Mouse (Mus musculus): Measurements from ENCODE around the gene Vmn1r192. TPM values are rescaled to one million over a fixed set of nuclear protein-coding genes. Genes with fewer than 3 reads are reported as not detected.
"Not testable (repeated sequence)": the region's sequence is repeated elsewhere in the genome, so short reads cannot be mapped to it uniquely, and the experiment has no call there.

Vmn1r192 gene
- not detected in 2 replicates for total RNA-seq (2012; rRNA removed)
- total RNA-seq (2014; rRNA removed), result not detected in 2 replicates
- not detected in 2 replicates for polyA plus RNA-seq (2012; ENCODE audit: insufficient read length, low read depth)

- Histone ChIP-seq H3K4me3 (replicated peaks in 1 of 3; ENCODE audit: low read depth in 2 of 3, low read length in 2 of 3, poor library complexity in 1 of 3) (no peak within 1 kb of the TSS), H3K79me2 (replicated peaks; ENCODE audit: control insufficient read depth, extremely low read depth, insufficient read depth, poor library complexity, severe bottlenecking) (no peaks in the 10 kb centered on the region), H3K36me3 (replicated peaks in 1 of 2; ENCODE audit: control insufficient read depth in 1 of 2, insufficient read depth in 1 of 2, low read length in 1 of 2) (no peaks in the 10 kb centered on the region), H3K27ac (ENCODE audit: insufficient read depth, low read depth) (no peak within 1 kb of the TSS), H3K4me2 (ENCODE audit: insufficient read depth, low read depth, poor library complexity, severe bottlenecking) (no peak within 1 kb of the TSS), H3K4me1 (ENCODE audit: control insufficient read depth in 1 of 2, insufficient read depth in 2 of 2) (no peaks in the 10 kb centered on the region), H3K9me3 (replicated peaks; ENCODE audit: low read length) (no peaks in the 10 kb centered on the region), H3K9ac (ENCODE audit: insufficient read depth, low read depth) (no peak within 1 kb of the TSS), H3K27me3 (replicated peaks) (no peaks in the 10 kb centered on the region)
- dilution Hi-C loops (cut with MboI; ENCODE audit: extremely low pct_ligation_motif_present, extremely low pct_unique_long_range_greater_than_20kb, low sequenced_read_pairs) (no loop called here), in situ Hi-C loops (cut with MboI; ENCODE audit: low pct_ligation_motif_present, low pct_unique_long_range_greater_than_20kb, low sequenced_read_pairs) (no loop called here)
- TF ChIP-seq ETS1 (conservative IDR thresholded peaks at IDR 0.05; ENCODE audit: low read depth, low read length) (no peak), UBTF (IDR thresholded peaks at IDR 0.05; ENCODE audit: low read depth, low read length) (no peak), EP300 (IDR thresholded peaks at IDR 0.05; ENCODE audit: low read length) (no peak), ZNF384 (IDR thresholded peaks at IDR 0.05; ENCODE audit: low read depth, low read length) (no peak), ELF1 (IDR thresholded peaks at IDR 0.05; ENCODE audit: low read depth, low read length) (no peak), MAFK (IDR thresholded peaks at IDR 0.05; ENCODE audit: insufficient replicate concordance, low read length) (no peak), TBP (conservative IDR thresholded peaks at IDR 0.05; ENCODE audit: low read depth, low read length) (no peak), GABPA (IDR thresholded peaks at IDR 0.05; ENCODE audit: insufficient replicate concordance, low read depth, low read length) (no peak), MAX (IDR thresholded peaks at IDR 0.05; ENCODE audit: low read length) (no peak), SIN3A (IDR thresholded peaks at IDR 0.05; ENCODE audit: low read length) (no peak), RAD21 (IDR thresholded peaks at IDR 0.05; ENCODE audit: low read depth, low read length) (no peak), CTCF (conservative IDR thresholded peaks at IDR 0.05 in 1 of 2, IDR thresholded peaks at IDR 0.05 in 1 of 2; ENCODE audit: low read depth in 2 of 2, low read length in 2 of 2) (no peak), JUN (IDR thresholded peaks at IDR 0.05; ENCODE audit: insufficient read depth, low read depth, low read length) (no peak), NELFE (IDR thresholded peaks at IDR 0.05; ENCODE audit: low read depth, low read length) (no peak), BHLHE40 (IDR thresholded peaks at IDR 0.05; ENCODE audit: low read depth, low read length) (no peak), ZMIZ1 (IDR thresholded peaks at IDR 0.05; ENCODE audit: low read depth, low read length) (no peak)
- no peak for DNase-seq (ENCODE audit: extremely low read depth)
Measured at GRCm38 (mm10) chr13:22191041-22191440, at the start of gene Vmn1r192. Vmn1r192 (minus strand) TSS chr13:22191141.

- H3K79me2 ChIP-seq (replicated peaks; ENCODE audit: control insufficient read depth, extremely low read depth, insufficient read depth, poor library complexity, severe bottlenecking); H3K27ac ChIP-seq (ENCODE audit: insufficient read depth, low read depth); in situ Hi-C loops (cut with MboI; ENCODE audit: low pct_ligation_motif_present, low pct_unique_long_range_greater_than_20kb, low sequenced_read_pairs); H3K4me1 ChIP-seq (ENCODE audit: control insufficient read depth in 1 of 2, insufficient read depth in 2 of 2); H3K36me3 ChIP-seq (replicated peaks in 1 of 2; ENCODE audit: control insufficient read depth in 1 of 2, insufficient read depth in 1 of 2, low read length in 1 of 2); H3K9ac ChIP-seq (ENCODE audit: insufficient read depth, low read depth); DNase-seq (ENCODE audit: extremely low read depth); H3K4me2 ChIP-seq (ENCODE audit: insufficient read depth, low read depth, poor library complexity, severe bottlenecking); H3K27me3 ChIP-seq (replicated peaks); dilution Hi-C loops (cut with MboI; ENCODE audit: extremely low pct_ligation_motif_present, extremely low pct_unique_long_range_greater_than_20kb, low sequenced_read_pairs); H3K9me3 ChIP-seq (replicated peaks; ENCODE audit: low read length); H3K4me3 ChIP-seq (replicated peaks in 1 of 3; ENCODE audit: low read depth in 2 of 3, low read length in 2 of 3, poor library complexity in 1 of 3): not testable (repeated sequence)
Measured at GRCm38 (mm10) chr13:22223060-22223459, 32.1 kb upstream of the Vmn1r192 start, which contains the start of gene Vmn1r193. Vmn1r193 (minus strand) TSS chr13:22223160.

- DNase-seq (ENCODE audit: extremely low read depth); H3K27ac ChIP-seq (ENCODE audit: insufficient read depth, low read depth); H3K9me3 ChIP-seq (replicated peaks; ENCODE audit: low read length); H3K4me2 ChIP-seq (ENCODE audit: insufficient read depth, low read depth, poor library complexity, severe bottlenecking); H3K9ac ChIP-seq (ENCODE audit: insufficient read depth, low read depth); H3K4me3 ChIP-seq (replicated peaks in 1 of 3; ENCODE audit: low read depth in 2 of 3, low read length in 2 of 3, poor library complexity in 1 of 3); H3K27me3 ChIP-seq (replicated peaks); H3K4me1 ChIP-seq (ENCODE audit: control insufficient read depth in 1 of 2, insufficient read depth in 2 of 2); H3K79me2 ChIP-seq (replicated peaks; ENCODE audit: control insufficient read depth, extremely low read depth, insufficient read depth, poor library complexity, severe bottlenecking); in situ Hi-C loops (cut with MboI; ENCODE audit: low pct_ligation_motif_present, low pct_unique_long_range_greater_than_20kb, low sequenced_read_pairs); H3K36me3 ChIP-seq (replicated peaks in 1 of 2; ENCODE audit: control insufficient read depth in 1 of 2, insufficient read depth in 1 of 2, low read length in 1 of 2); dilution Hi-C loops (cut with MboI; ENCODE audit: extremely low pct_ligation_motif_present, extremely low pct_unique_long_range_greater_than_20kb, low sequenced_read_pairs): not testable (repeated sequence)
Measured at GRCm38 (mm10) chr13:22192756-22193155, 1.8 kb upstream of the Vmn1r192 start.

All from CH12.LX (cell line).